Mouse (Mus musculus) ES-Bruce4 (cell line): ENCODE data around the gene Clcn6.

Source experiments
- CTCF ChIP-seq: IDR thresholded peaks from one replicate; pipeline ENCODE4 v1.8.1; 2011; ENCODE audit warnings: low read depth, low read length
- POLR2A ChIP-seq: IDR thresholded peaks from one replicate; pipeline ENCODE4 v1.8.1; 2011; ENCODE audit warnings: low read length; ENCODE audit not compliant: insufficient read depth

- TF ChIP-seq CTCF (no peak), POLR2A (no peak)
Observed at GRCm38 (mm10) chr4:148058993-148059392, 20.4 kb upstream of the Clcn6 start.
